Mouse (Mus musculus) heart, embryonic 11.5 days (tissue): ENCODE data around the gene Qrfp. TPM values are rescaled to one million over a fixed set of nuclear protein-coding genes. Genes with fewer than 3 reads are reported as not detected.
A peak's percentile ranks its signal among the peaks of the same experiment; 100 is the strongest.

Experiments
- ATAC-seq: fragments of 200-750 bp; cut with Nextera tagmentation; replicated peaks from 2 replicates; pipeline ENCODE4 v1.8.0; 2017; ENCODE audit warnings: moderate library complexity; ENCODE audit not compliant: insufficient number of reproducible peaks, low FRiP score, low TSS enrichment
- H3K27ac ChIP-seq: fragments of 300-500 bp; sonication (generic); 2 replicates; pipeline ENCODE4 v1.5.1; 2014; ENCODE audit warnings: mild to moderate bottlenecking, low read depth, low read length
- H3K27me3 ChIP-seq: fragments of 300-500 bp; sonication (generic); 2 replicates; pipeline ENCODE4 v1.6.1; 2014; ENCODE audit warnings: mild to moderate bottlenecking, low read length, mixed read lengths; ENCODE audit not compliant: control insufficient read depth, insufficient read depth
- H3K36me3 ChIP-seq: fragments of 300-500 bp; sonication (generic); 2 replicates; pipeline ENCODE4 v1.6.1; 2014; ENCODE audit warnings: mild to moderate bottlenecking, low read length, moderate library complexity, mixed read lengths; ENCODE audit not compliant: control insufficient read depth, insufficient read depth
- H3K4me1 ChIP-seq: fragments of 300-500 bp; sonication (generic); 2 replicates; pipeline ENCODE4 v1.6.1; 2014; ENCODE audit warnings: low read length; ENCODE audit not compliant: control insufficient read depth, insufficient read depth
- H3K4me2 ChIP-seq: fragments of 300-500 bp; sonication (generic); 2 replicates; pipeline ENCODE4 v1.6.1; 2014; ENCODE audit warnings: mild to moderate bottlenecking, moderate library complexity
- H3K4me3 ChIP-seq: fragments of 300-500 bp; sonication (generic); 2 replicates; pipeline ENCODE4 v1.5.1; 2014; ENCODE audit warnings: low read depth, low read length
- H3K9ac ChIP-seq: fragments of 300-500 bp; sonication (generic); 2 replicates; pipeline ENCODE4 v1.6.1; 2014; ENCODE audit warnings: mild to moderate bottlenecking, low read depth, low read length, moderate library complexity
- H3K9me3 ChIP-seq: fragments of 300-500 bp; sonication (generic); replicated peaks from 2 replicates; pipeline ENCODE4 v1.6.1; 2016; ENCODE audit warnings: low read length; ENCODE audit not compliant: control insufficient read depth
- WGBS: fragments of 180-500 bp; shearing (Covaris S2); extraction: QIAGEN DNeasy Blood & Tissue Kit; methylation state at CpG from one replicate; pipeline ENCODE4 v1.1.7; 2014; ENCODE audit not compliant: insufficient replicate concordance; 5-methylcytosine and 5-hydroxymethylcytosine counted together
- polyA plus RNA-seq: library from polyadenylated mRNA; unstranded; fragments of >200 nt; fragmentation: Nextera tagmentation; extraction: Ambion mirVana; gene quantifications from 2 replicates; pipeline ENCODE4 v1.2.1, GENCODE M21; 2014

Gene Qrfp
- polyA plus RNA-seq, 1 experiment from 2014 or later = not detected

- peaks cover 49% of the 10 kb centered on the region for H3K27me3 ChIP-seq
Measured at GRCm38 (mm10) chr2:31825469-31825911, 15.1 kb upstream of the Qrfp start.

GRCm38 (mm10) chr2:31823933-31824730, 13.8 kb upstream of the Qrfp start:
- H3K4me3 ChIP-seq = no peak overlapping the region
- H3K4me2 ChIP-seq = no peak overlapping the region
- peaks cover 43% of the 10 kb centered on the region for H3K27me3 ChIP-seq
- no peak overlapping the region for H3K9ac ChIP-seq
- peaks cover 11% of the 10 kb centered on the region for H3K4me1 ChIP-seq
- H3K36me3 ChIP-seq = no peaks in the 10 kb centered on the region
- 73% methylated on average over 12 of the region's 15 CpGs for WGBS
- H3K27ac ChIP-seq = no peak overlapping the region
- ATAC-seq = no peak
- H3K9me3 ChIP-seq = no peaks in the 10 kb centered on the region

More at GRCm38 (mm10) chr2:31825469-31825911, 15.1 kb upstream of the Qrfp start:
- no peak for ATAC-seq
- no peaks in the 10 kb centered on the region for H3K9me3 ChIP-seq
- no peak overlapping the region for H3K4me3 ChIP-seq
- H3K4me1 ChIP-seq = peaks cover 11% of the 10 kb centered on the region
- no peak overlapping the region for H3K27ac ChIP-seq
- no peak overlapping the region for H3K4me2 ChIP-seq
- no peak overlapping the region for H3K9ac ChIP-seq
- WGBS = 77% methylated on average over 16 of the region's 16 CpGs
- no peaks in the 10 kb centered on the region for H3K36me3 ChIP-seq

GRCm38 (mm10) chr2:31822524-31823371, 12.4 kb upstream of the Qrfp start:
- H3K4me3 ChIP-seq = peak overlapping the region; percentile 31
- no peak overlapping the region for H3K27ac ChIP-seq
- H3K9me3 ChIP-seq = no peaks in the 10 kb centered on the region
- peak overlapping the region; percentile 71 for H3K4me2 ChIP-seq
- no peak overlapping the region for H3K9ac ChIP-seq
- H3K27me3 ChIP-seq = peaks cover 40% of the 10 kb centered on the region
- H3K4me1 ChIP-seq = peaks cover 11% of the 10 kb centered on the region
- H3K36me3 ChIP-seq = no peaks in the 10 kb centered on the region
- ATAC-seq = no peak; the same call in 1 of the 2 replicates
- 13% methylated on average over 39 of the region's 39 CpGs for WGBS

- Histone ChIP-seq H3K27me3 (peaks cover 12% of the 10 kb centered on the region), H3K9me3 (no peaks in the 10 kb centered on the region), H3K4me1 (no peaks in the 10 kb centered on the region), H3K4me2 (no peak overlapping the region), H3K4me3 (no peak overlapping the region), H3K9ac (no peak overlapping the region), H3K36me3 (no peaks in the 10 kb centered on the region), H3K27ac (no peak overlapping the region)
- ATAC-seq = no peak
- WGBS = 19% methylated on average over 5 of the region's 5 CpGs
Measured at GRCm38 (mm10) chr2:31815367-31815766, 5.0 kb upstream of the Qrfp start.

- no peak overlapping the region for H3K27ac ChIP-seq
- H3K4me2 ChIP-seq = no peak overlapping the region
- no peaks in the 10 kb centered on the region for H3K9me3 ChIP-seq
- 69% methylated on average over 7 of the region's 7 CpGs for WGBS
- H3K4me3 ChIP-seq = no peak overlapping the region
- ATAC-seq = no peak
- 0 out of 2 replicates have a peak, but pooled peaks cover 2% of the 10 kb centered on the region for H3K4me1 ChIP-seq
- H3K9ac ChIP-seq = no peak overlapping the region
- no peaks in the 10 kb centered on the region for H3K36me3 ChIP-seq
- peaks cover 16% of the 10 kb centered on the region for H3K27me3 ChIP-seq
Measured at GRCm38 (mm10) chr2:31814699-31815098, 4.3 kb upstream of the Qrfp start.

- H3K27me3 ChIP-seq = peaks cover 20% of the 10 kb centered on the region
- 72% methylated on average over 4 of the region's 4 CpGs for WGBS
Measured at GRCm38 (mm10) chr2:31813641-31814040, 3.3 kb upstream of the Qrfp start.

GRCm38 (mm10) chr2:31811086-31811958, 942 bp upstream of the Qrfp start:
- Histone ChIP-seq H3K36me3 (no peaks in the 10 kb centered on the region), H3K9me3 (no peaks in the 10 kb centered on the region), H3K27me3 (peaks cover 13% of the 10 kb centered on the region), H3K9ac (no peak overlapping the region), H3K4me3 (no peak overlapping the region), H3K4me2 (no peak overlapping the region), H3K27ac (no peak overlapping the region), H3K4me1 (peaks cover 6% of the 10 kb centered on the region; the same call in 1 of the 2 replicates)
- ATAC-seq = no peak
- WGBS = 78% methylated on average over 14 of the region's 14 CpGs

More at GRCm38 (mm10) chr2:31813641-31814040, 3.3 kb upstream of the Qrfp start:
- ATAC-seq = no peak
- Histone ChIP-seq H3K36me3 (no peaks in the 10 kb centered on the region), H3K4me1 (peaks cover 3% of the 10 kb centered on the region; the same call in 1 of the 2 replicates), H3K9me3 (no peaks in the 10 kb centered on the region), H3K4me2 (no peak overlapping the region), H3K9ac (no peak overlapping the region), H3K27ac (no peak overlapping the region), H3K4me3 (no peak overlapping the region)

GRCm38 (mm10) chr2:31809358-31809740, 1.0 kb downstream of the Qrfp start:
- H3K27ac ChIP-seq = no peak overlapping the region
- H3K4me2 ChIP-seq = no peak overlapping the region
- WGBS = 40% methylated on average over 2 of the region's 2 CpGs

More at GRCm38 (mm10) chr2:31809358-31809740, 1.0 kb downstream of the Qrfp start:
- no peak overlapping the region for H3K4me3 ChIP-seq
- H3K36me3 ChIP-seq = peaks cover 2% of the 10 kb centered on the region; the same call in 1 of the 2 replicates
- H3K4me1 ChIP-seq = peaks cover 8% of the 10 kb centered on the region; the same call in 1 of the 2 replicates
- no peak for ATAC-seq
- H3K9me3 ChIP-seq = no peaks in the 10 kb centered on the region
- H3K27me3 ChIP-seq = peaks cover 13% of the 10 kb centered on the region
- no peak overlapping the region for H3K9ac ChIP-seq
